Mouse (Mus musculus): ENCODE measurements around the gene Foxo6. TPM values are rescaled to one million over a fixed set of nuclear protein-coding genes. Genes with fewer than 3 reads are reported as not detected.

The Foxo6 gene
- polyA plus RNA-seq, 1 experiment from 2014 or later: 0.47 TPM

- no peak overlapping the region for H3K4me3 ChIP-seq (ENCODE audit: low read depth, low read length)
- H3K36me3 ChIP-seq (ENCODE audit: control insufficient read depth, insufficient read depth, low read length): no peaks in the 10 kb centered on the region
- WGBS: 5% methylated on average over 7 of the region's 8 CpGs
- peak overlapping the region; percentile 39 for H3K27ac ChIP-seq (replicated peaks; ENCODE audit: low read depth, low read length)
- no peaks in the 10 kb centered on the region for H3K27me3 ChIP-seq (replicated peaks; ENCODE audit: control insufficient read depth, insufficient read depth, low read length)
- DNase-seq (ENCODE audit: low spot score): peak; percentile 81
- peaks cover 28% of the 10 kb centered on the region for H3K4me1 ChIP-seq (ENCODE audit: control insufficient read depth, insufficient read depth, low read length)
- no peak overlapping the region for H3K9ac ChIP-seq (ENCODE audit: low read depth, low read length)
- 0 out of 2 replicates have a peak overlapping the region, but pooled peaks have one; percentile 7 for H3K4me2 ChIP-seq (ENCODE audit: low read depth, low read length)
- peak; percentile 53 for ATAC-seq (ENCODE audit: low read depth)
- no peaks in the 10 kb centered on the region for H3K9me3 ChIP-seq (ENCODE audit: control insufficient read depth, low read length)
Observed at GRCm38 (mm10) chr4:120248800-120249261, 38.3 kb downstream of the Foxo6 start.

GRCm38 (mm10) chr4:120247412-120247811, 39.7 kb downstream of the Foxo6 start:
- ATAC-seq (ENCODE audit: low read depth) (peak; percentile 30; the same call in 1 of the 2 replicates), DNase-seq (ENCODE audit: low spot score) (peak; percentile 92)
- 58% methylated on average over 5 of the region's 5 CpGs for WGBS
- no peak overlapping the region for H3K27ac ChIP-seq (replicated peaks; ENCODE audit: low read depth, low read length)
- H3K27me3 ChIP-seq (replicated peaks; ENCODE audit: control insufficient read depth, insufficient read depth, low read length): no peaks in the 10 kb centered on the region
- no peak overlapping the region for H3K9ac ChIP-seq (ENCODE audit: low read depth, low read length)
- no peaks in the 10 kb centered on the region for H3K36me3 ChIP-seq (ENCODE audit: control insufficient read depth, insufficient read depth, low read length)
- no peak overlapping the region for H3K4me2 ChIP-seq (ENCODE audit: low read depth, low read length)
- peaks cover 28% of the 10 kb centered on the region for H3K4me1 ChIP-seq (ENCODE audit: control insufficient read depth, insufficient read depth, low read length)
- H3K4me3 ChIP-seq (ENCODE audit: low read depth, low read length): no peak overlapping the region
- H3K9me3 ChIP-seq (ENCODE audit: control insufficient read depth, low read length): no peaks in the 10 kb centered on the region

GRCm38 (mm10) chr4:120246086-120246485, 41.1 kb downstream of the Foxo6 start:
- DNase-seq (ENCODE audit: low spot score) (no peak), ATAC-seq (ENCODE audit: low read depth) (no peak)
- no peak overlapping the region for H3K27ac ChIP-seq (replicated peaks; ENCODE audit: low read depth, low read length)
- H3K9me3 ChIP-seq (ENCODE audit: control insufficient read depth, low read length): no peaks in the 10 kb centered on the region
- H3K4me2 ChIP-seq (ENCODE audit: low read depth, low read length): no peak overlapping the region
- H3K36me3 ChIP-seq (ENCODE audit: control insufficient read depth, insufficient read depth, low read length): no peaks in the 10 kb centered on the region
- 82% methylated on average over 6 of the region's 6 CpGs for WGBS
- no peak overlapping the region for H3K4me3 ChIP-seq (ENCODE audit: low read depth, low read length)
- peaks cover 25% of the 10 kb centered on the region for H3K4me1 ChIP-seq (ENCODE audit: control insufficient read depth, insufficient read depth, low read length)
- H3K9ac ChIP-seq (ENCODE audit: low read depth, low read length): no peak overlapping the region
- H3K27me3 ChIP-seq (replicated peaks; ENCODE audit: control insufficient read depth, insufficient read depth, low read length): peaks cover 6% of the 10 kb centered on the region; the same call in 1 of the 2 replicates

- ATAC-seq (ENCODE audit: low read depth) (peak; percentile 78), DNase-seq (ENCODE audit: low spot score) (peak; percentile 85)
- Histone ChIP-seq H3K27me3 (replicated peaks; ENCODE audit: control insufficient read depth, insufficient read depth, low read length) (peaks cover 6% of the 10 kb centered on the region; the same call in 1 of the 2 replicates), H3K36me3 (ENCODE audit: control insufficient read depth, insufficient read depth, low read length) (no peaks in the 10 kb centered on the region), H3K27ac (replicated peaks; ENCODE audit: low read depth, low read length) (no peak overlapping the region), H3K4me2 (ENCODE audit: low read depth, low read length) (no peak overlapping the region), H3K9me3 (ENCODE audit: control insufficient read depth, low read length) (no peaks in the 10 kb centered on the region), H3K4me3 (ENCODE audit: low read depth, low read length) (no peak overlapping the region), H3K4me1 (ENCODE audit: control insufficient read depth, insufficient read depth, low read length) (peaks cover 11% of the 10 kb centered on the region), H3K9ac (ENCODE audit: low read depth, low read length) (no peak overlapping the region)
- WGBS: 2% methylated on average over 8 of the region's 10 CpGs
Observed at GRCm38 (mm10) chr4:120242783-120243262, 44.3 kb downstream of the Foxo6 start.

GRCm38 (mm10) chr4:120241106-120241505, 46.0 kb downstream of the Foxo6 start:
- WGBS: 63% methylated on average over 3 of the region's 3 CpGs
- H3K9me3 ChIP-seq (ENCODE audit: control insufficient read depth, low read length): no peaks in the 10 kb centered on the region
- no peaks in the 10 kb centered on the region for H3K36me3 ChIP-seq (ENCODE audit: control insufficient read depth, insufficient read depth, low read length)
- ATAC-seq (ENCODE audit: low read depth): no peak
- no peak overlapping the region for H3K9ac ChIP-seq (ENCODE audit: low read depth, low read length)
- DNase-seq (ENCODE audit: low spot score): no peak
- H3K27ac ChIP-seq (replicated peaks; ENCODE audit: low read depth, low read length): no peak overlapping the region
- peaks cover 11% of the 10 kb centered on the region for H3K4me1 ChIP-seq (ENCODE audit: control insufficient read depth, insufficient read depth, low read length)
- no peak overlapping the region for H3K4me3 ChIP-seq (ENCODE audit: low read depth, low read length)
- peaks cover 6% of the 10 kb centered on the region; the same call in 1 of the 2 replicates for H3K27me3 ChIP-seq (replicated peaks; ENCODE audit: control insufficient read depth, insufficient read depth, low read length)
- H3K4me2 ChIP-seq (ENCODE audit: low read depth, low read length): no peak overlapping the region

GRCm38 (mm10) chr4:120239419-120239818, 47.7 kb downstream of the Foxo6 start:
- Histone ChIP-seq H3K9ac (ENCODE audit: low read depth, low read length) (no peak overlapping the region), H3K4me3 (ENCODE audit: low read depth, low read length) (no peak overlapping the region), H3K9me3 (ENCODE audit: control insufficient read depth, low read length) (no peaks in the 10 kb centered on the region), H3K27me3 (replicated peaks; ENCODE audit: control insufficient read depth, insufficient read depth, low read length) (peaks cover 6% of the 10 kb centered on the region; the same call in 1 of the 2 replicates), H3K4me2 (ENCODE audit: low read depth, low read length) (no peak overlapping the region), H3K36me3 (ENCODE audit: control insufficient read depth, insufficient read depth, low read length) (no peaks in the 10 kb centered on the region), H3K4me1 (ENCODE audit: control insufficient read depth, insufficient read depth, low read length) (peaks cover 11% of the 10 kb centered on the region), H3K27ac (replicated peaks; ENCODE audit: low read depth, low read length) (no peak overlapping the region)
- no peak for DNase-seq (ENCODE audit: low spot score)
- no peak for ATAC-seq (ENCODE audit: low read depth)
- WGBS: 75% methylated on average over 3 of the region's 3 CpGs

GRCm38 (mm10) chr4:120233243-120233642, 53.9 kb downstream of the Foxo6 start:
- Histone ChIP-seq H3K4me2 (ENCODE audit: low read depth, low read length) (no peak overlapping the region), H3K9me3 (ENCODE audit: control insufficient read depth, low read length) (no peaks in the 10 kb centered on the region), H3K4me1 (ENCODE audit: control insufficient read depth, insufficient read depth, low read length) (no peaks in the 10 kb centered on the region), H3K27me3 (replicated peaks; ENCODE audit: control insufficient read depth, insufficient read depth, low read length) (no peaks in the 10 kb centered on the region), H3K27ac (replicated peaks; ENCODE audit: low read depth, low read length) (no peak overlapping the region), H3K36me3 (ENCODE audit: control insufficient read depth, insufficient read depth, low read length) (no peaks in the 10 kb centered on the region), H3K4me3 (ENCODE audit: low read depth, low read length) (no peak overlapping the region), H3K9ac (ENCODE audit: low read depth, low read length) (no peak overlapping the region)
- 34% methylated on average over 2 of the region's 2 CpGs for WGBS
- DNase-seq (ENCODE audit: low spot score) (no peak), ATAC-seq (ENCODE audit: low read depth) (no peak)

GRCm38 (mm10) chr4:120232541-120232940, 54.6 kb downstream of the Foxo6 start:
- Histone ChIP-seq H3K27ac (replicated peaks; ENCODE audit: low read depth, low read length) (no peak overlapping the region), H3K4me1 (ENCODE audit: control insufficient read depth, insufficient read depth, low read length) (no peaks in the 10 kb centered on the region), H3K4me3 (ENCODE audit: low read depth, low read length) (no peak overlapping the region), H3K4me2 (ENCODE audit: low read depth, low read length) (no peak overlapping the region), H3K9ac (ENCODE audit: low read depth, low read length) (no peak overlapping the region), H3K36me3 (ENCODE audit: control insufficient read depth, insufficient read depth, low read length) (no peaks in the 10 kb centered on the region), H3K27me3 (replicated peaks; ENCODE audit: control insufficient read depth, insufficient read depth, low read length) (no peaks in the 10 kb centered on the region), H3K9me3 (ENCODE audit: control insufficient read depth, low read length) (no peaks in the 10 kb centered on the region)
- WGBS: 79% methylated on average over 2 of the region's 2 CpGs
- no peak for ATAC-seq (ENCODE audit: low read depth)
- DNase-seq (ENCODE audit: low spot score): no peak

GRCm38 (mm10) chr4:120231982-120232381, 55.2 kb downstream of the Foxo6 start:
- Histone ChIP-seq H3K9me3 (ENCODE audit: control insufficient read depth, low read length) (no peaks in the 10 kb centered on the region), H3K27ac (replicated peaks; ENCODE audit: low read depth, low read length) (no peak overlapping the region), H3K27me3 (replicated peaks; ENCODE audit: control insufficient read depth, insufficient read depth, low read length) (no peaks in the 10 kb centered on the region), H3K9ac (ENCODE audit: low read depth, low read length) (no peak overlapping the region), H3K4me3 (ENCODE audit: low read depth, low read length) (no peak overlapping the region), H3K36me3 (ENCODE audit: control insufficient read depth, insufficient read depth, low read length) (no peaks in the 10 kb centered on the region), H3K4me2 (ENCODE audit: low read depth, low read length) (no peak overlapping the region), H3K4me1 (ENCODE audit: control insufficient read depth, insufficient read depth, low read length) (no peaks in the 10 kb centered on the region)
- 70% methylated on average over 4 of the region's 4 CpGs for WGBS
- no peak for DNase-seq (ENCODE audit: low spot score)
- ATAC-seq (ENCODE audit: low read depth): no peak

Data from embryonic facial prominence, embryonic 14.5 days (tissue).